Mouse (Mus musculus) CH12.LX (cell line): ENCODE measurements around the gene Drc3. TPM values are rescaled to one million over a fixed set of nuclear protein-coding genes. Genes with fewer than 3 reads are reported as not detected.

ENCODE experiments used
- DNase-seq: peaks from one replicate; pipeline ENCODE4 v3.0.0-alpha.2; 2013; ENCODE audit errors: extremely low read depth
- H3K27ac ChIP-seq: 2 replicates; pipeline ENCODE4 v1.5.1; 2012; ENCODE audit warnings: low read depth, mild to moderate bottlenecking, control low read depth, moderate library complexity; ENCODE audit not compliant: insufficient read depth
- H3K27me3 ChIP-seq: replicated peaks from 2 replicates; pipeline ENCODE3; 2012; ENCODE audit warnings: inconsistent platforms
- H3K36me3 ChIP-seq, 2 experiments: replicated peaks in 1 of 2; 2 replicates each; pipeline versions ENCODE3 to v1.6.1; 2012; ENCODE audit warnings: inconsistent platforms in 1 of 2, low read length in 1 of 2, mild to moderate bottlenecking in 1 of 2, mixed read lengths in 1 of 2, moderate library complexity in 1 of 2; ENCODE audit not compliant: control insufficient read depth in 1 of 2, insufficient read depth in 1 of 2
- H3K4me1 ChIP-seq, 2 experiments: 2 replicates each; pipeline ENCODE4 v1.6.1; 2012; ENCODE audit warnings: inconsistent platforms in 1 of 2, moderate library complexity in 1 of 2; ENCODE audit not compliant: insufficient read depth in 2 of 2, control insufficient read depth in 1 of 2
- H3K4me2 ChIP-seq: 2 replicates; pipeline ENCODE4 v1.6.1; 2012; ENCODE audit warnings: low read depth, mild to moderate bottlenecking, control low read depth; ENCODE audit not compliant: poor library complexity, insufficient read depth, severe bottlenecking
- H3K4me3 ChIP-seq, 3 experiments: fragments of 150-350 bp in 1 of 3; sonication (generic) in 1 of 3; replicated peaks in 1 of 3; 2 replicates each; pipeline versions ENCODE3 to v1.5.1; 2011 to 2012; ENCODE audit warnings: low read depth in 2 of 3, low read length in 2 of 3, mild to moderate bottlenecking in 2 of 3, moderate library complexity in 2 of 3, control low read depth in 1 of 3, improper control_type of control experiment in 1 of 3, inconsistent platforms in 1 of 3, mixed read lengths in 1 of 3; ENCODE audit not compliant: poor library complexity in 1 of 3
- H3K79me2 ChIP-seq: replicated peaks from 2 replicates; pipeline ENCODE4 v1.6.1; 2012; ENCODE audit warnings: mild to moderate bottlenecking, moderate library complexity; ENCODE audit not compliant: control insufficient read depth, poor library complexity, insufficient read depth, severe bottlenecking; ENCODE audit errors: extremely low read depth
- H3K9ac ChIP-seq: 2 replicates; pipeline ENCODE4 v1.6.1; 2012; ENCODE audit warnings: low read depth, mild to moderate bottlenecking, control low read depth, moderate library complexity; ENCODE audit not compliant: insufficient read depth
- H3K9me3 ChIP-seq: replicated peaks from 2 replicates; pipeline ENCODE3; 2012; ENCODE audit warnings: low read length, inconsistent platforms, mixed read lengths
- BHLHE40 ChIP-seq: IDR thresholded peaks from 2 replicates; pipeline ENCODE4 v1.6.1; 2011; ENCODE audit warnings: mild to moderate bottlenecking, low read depth, low read length, improper control_type of control experiment
- CHD1 ChIP-seq: IDR thresholded peaks from 2 replicates; pipeline ENCODE4 v1.6.1; 2012; ENCODE audit warnings: low read depth, low read length, improper control_type of control experiment, inconsistent platforms
- CHD2 ChIP-seq: IDR thresholded peaks from 2 replicates; pipeline ENCODE4 v1.6.1; 2011; ENCODE audit warnings: low read length, improper control_type of control experiment
- CTCF ChIP-seq, 2 experiments: IDR thresholded peaks in 1 of 2; conservative IDR thresholded peaks in 1 of 2; 2 replicates each; pipeline ENCODE4 v1.5.1; 2011 to 2012; ENCODE audit warnings: low read depth in 2 of 2, low read length in 2 of 2, improper control_type of control experiment in 1 of 2, inconsistent platforms in 1 of 2, mild to moderate bottlenecking in 1 of 2, moderate library complexity in 1 of 2
- E2F4 ChIP-seq: IDR thresholded peaks from 2 replicates; pipeline ENCODE4 v1.6.1; 2011; ENCODE audit warnings: low read depth, low read length, improper control_type of control experiment; ENCODE audit not compliant: insufficient replicate concordance
- ELF1 ChIP-seq: IDR thresholded peaks from 2 replicates; pipeline ENCODE4 v1.6.1; 2014; ENCODE audit warnings: low read depth, mild to moderate bottlenecking, inconsistent platforms, low read length, improper control_type of control experiment
- EP300 ChIP-seq: IDR thresholded peaks from 2 replicates; pipeline ENCODE4 v1.6.1; 2011; ENCODE audit warnings: low read length, improper control_type of control experiment
- ETS1 ChIP-seq: conservative IDR thresholded peaks from 2 replicates; pipeline ENCODE4 v1.6.1; 2012; ENCODE audit warnings: low read depth, mild to moderate bottlenecking, inconsistent platforms, low read length, improper control_type of control experiment, moderate library complexity
- GABPA ChIP-seq: IDR thresholded peaks from 2 replicates; pipeline ENCODE4 v1.6.1; 2012; ENCODE audit warnings: low read depth, low read length, improper control_type of control experiment, inconsistent platforms; ENCODE audit not compliant: insufficient replicate concordance
- HCFC1 ChIP-seq: IDR thresholded peaks from 2 replicates; pipeline ENCODE4 v1.6.1; 2012; ENCODE audit warnings: low read depth, mild to moderate bottlenecking, inconsistent platforms, low read length, improper control_type of control experiment
- IRF4 ChIP-seq: IDR thresholded peaks from 2 replicates; pipeline ENCODE4 v1.6.1; 2014; ENCODE audit warnings: low read depth, mild to moderate bottlenecking, inconsistent platforms, low read length, improper control_type of control experiment
- JUN ChIP-seq: IDR thresholded peaks from 2 replicates; pipeline ENCODE4 v1.6.1; 2011; ENCODE audit warnings: low read depth, mild to moderate bottlenecking, low read length, improper control_type of control experiment, moderate library complexity; ENCODE audit not compliant: insufficient read depth
- JUND ChIP-seq: conservative IDR thresholded peaks from 2 replicates; pipeline ENCODE4 v1.6.1; 2011; ENCODE audit warnings: low read depth, low read length, improper control_type of control experiment
- KAT2A ChIP-seq: IDR thresholded peaks from 2 replicates; pipeline ENCODE4 v1.6.1; 2012; ENCODE audit warnings: low read length, improper control_type of control experiment, inconsistent platforms; ENCODE audit not compliant: insufficient replicate concordance
- MAFK ChIP-seq: IDR thresholded peaks from 2 replicates; pipeline ENCODE4 v1.6.1; 2011; ENCODE audit warnings: low read length, improper control_type of control experiment; ENCODE audit not compliant: insufficient replicate concordance
- MAX ChIP-seq: IDR thresholded peaks from 2 replicates; pipeline ENCODE4 v1.6.1; 2011; ENCODE audit warnings: low read length, improper control_type of control experiment
- MAZ ChIP-seq: IDR thresholded peaks from 2 replicates; pipeline ENCODE4 v1.6.1; 2012; ENCODE audit warnings: low read depth, mild to moderate bottlenecking, inconsistent platforms, low read length, improper control_type of control experiment, moderate library complexity
- MEF2A ChIP-seq: IDR thresholded peaks from 2 replicates; pipeline ENCODE4 v1.6.1; 2014; ENCODE audit warnings: low read depth, mild to moderate bottlenecking, inconsistent platforms, low read length, improper control_type of control experiment, borderline replicate concordance
- MXI1 ChIP-seq: IDR thresholded peaks from 2 replicates; pipeline ENCODE4 v1.6.1; 2011; ENCODE audit warnings: mild to moderate bottlenecking, low read depth, low read length, improper control_type of control experiment
- MYC ChIP-seq: IDR thresholded peaks from 2 replicates; pipeline ENCODE4 v1.6.1; 2011; ENCODE audit warnings: low read depth, mild to moderate bottlenecking, improper control_type of control experiment, low read length
- NELFE ChIP-seq: IDR thresholded peaks from 2 replicates; pipeline ENCODE4 v1.6.1; 2011; ENCODE audit warnings: low read depth, low read length, improper control_type of control experiment
- NRF1 ChIP-seq: IDR thresholded peaks from 2 replicates; pipeline ENCODE4 v1.6.1; 2014; ENCODE audit warnings: low read depth, mild to moderate bottlenecking, inconsistent platforms, low read length, improper control_type of control experiment, moderate library complexity
- PAX5 ChIP-seq: IDR thresholded peaks from 2 replicates; pipeline ENCODE4 v1.6.1; 2012; ENCODE audit warnings: low read length, inconsistent platforms, mixed read lengths
- POLR2A ChIP-seq: IDR thresholded peaks from 2 replicates; pipeline ENCODE4 v1.6.1; 2011; ENCODE audit warnings: low read depth, mild to moderate bottlenecking, improper control_type of control experiment, low read length
- POLR2AphosphoS2 ChIP-seq: IDR thresholded peaks from 2 replicates; pipeline ENCODE4 v1.6.1; 2011; ENCODE audit warnings: low read depth, low read length, improper control_type of control experiment
- RAD21 ChIP-seq: IDR thresholded peaks from 2 replicates; pipeline ENCODE4 v1.6.1; 2011; ENCODE audit warnings: low read depth, mild to moderate bottlenecking, low read length, improper control_type of control experiment, moderate library complexity
- RCOR1 ChIP-seq: conservative IDR thresholded peaks from 2 replicates; pipeline ENCODE4 v1.6.1; 2012; ENCODE audit warnings: low read depth, mild to moderate bottlenecking, inconsistent platforms, low read length, improper control_type of control experiment
- SIN3A ChIP-seq: IDR thresholded peaks from 2 replicates; pipeline ENCODE4 v1.6.1; 2012; ENCODE audit warnings: low read length, improper control_type of control experiment, inconsistent platforms
- SMC3 ChIP-seq: IDR thresholded peaks from 2 replicates; pipeline ENCODE4 v1.6.1; 2011; ENCODE audit warnings: low read depth, low read length, improper control_type of control experiment
- TBP ChIP-seq: conservative IDR thresholded peaks from 2 replicates; pipeline ENCODE4 v1.6.1; 2011; ENCODE audit warnings: low read depth, low read length, improper control_type of control experiment
- UBTF ChIP-seq: IDR thresholded peaks from 2 replicates; pipeline ENCODE4 v1.6.1; 2012; ENCODE audit warnings: low read depth, mild to moderate bottlenecking, inconsistent platforms, low read length, improper control_type of control experiment, moderate library complexity
- USF1 ChIP-seq: IDR thresholded peaks from 2 replicates; pipeline ENCODE4 v1.6.1; 2014; ENCODE audit warnings: low read depth, mild to moderate bottlenecking, inconsistent platforms, low read length, improper control_type of control experiment
- USF2 ChIP-seq: conservative IDR thresholded peaks from 2 replicates; pipeline ENCODE4 v1.6.1; 2011; ENCODE audit warnings: low read depth, low read length, improper control_type of control experiment
- ZC3H11A ChIP-seq: IDR thresholded peaks from 2 replicates; pipeline ENCODE4 v1.6.1; 2012; ENCODE audit warnings: low read depth, mild to moderate bottlenecking, inconsistent platforms, low read length, improper control_type of control experiment
- ZKSCAN1 ChIP-seq: IDR thresholded peaks from 2 replicates; pipeline ENCODE4 v1.6.1; 2012; ENCODE audit warnings: low read depth, inconsistent platforms, low read length, improper control_type of control experiment, borderline replicate concordance
- ZMIZ1 ChIP-seq: IDR thresholded peaks from 2 replicates; pipeline ENCODE4 v1.6.1; 2012; ENCODE audit warnings: low read depth, mild to moderate bottlenecking, inconsistent platforms, low read length, improper control_type of control experiment
- ZNF384 ChIP-seq: IDR thresholded peaks from 2 replicates; pipeline ENCODE4 v1.6.1; 2012; ENCODE audit warnings: low read depth, low read length, improper control_type of control experiment, inconsistent platforms
- dilution Hi-C: fragments of 300-500 bp; cut with MboI; formaldehyde crosslinking; loops from 2 replicates; pipeline ENCODE4 v1.14.3; 2020; ENCODE audit warnings: low sequenced_read_pairs; ENCODE audit not compliant: extremely low pct_unique_long_range_greater_than_20kb, extremely low pct_ligation_motif_present
- in situ Hi-C: fragments of 300-500 bp; cut with MboI; formaldehyde crosslinking; loops from 3 replicates; pipeline ENCODE4 v1.14.3; 2019; ENCODE audit warnings: low sequenced_read_pairs, low pct_ligation_motif_present, low pct_unique_long_range_greater_than_20kb, mixed read lengths
- polyA plus RNA-seq: library from polyadenylated mRNA; unstranded; fragments of >175 nt; gene quantifications from 2 replicates; pipeline ENCODE4 v1.2.1, GENCODE M21; 2012; ENCODE audit warnings: low read depth; ENCODE audit not compliant: insufficient read length
- total RNA-seq, 2 experiments: library from RNA; depleted of rRNA; stranded (reverse); fragments of 300-350 nt in 1 of 2; fragments of >200 nt in 1 of 2; gene quantifications; 2 replicates each; pipeline ENCODE4 v1.2.3; 2012 to 2014

Drc3 gene
- total RNA-seq (2012; rRNA removed) (2.2 and 3.9 TPM in 2 replicates), total RNA-seq (2014; rRNA removed) (1.7 and 1.9 TPM in 2 replicates), polyA plus RNA-seq (0.93 and 1.4 TPM in 2 replicates)

- H3K36me3 ChIP-seq: no peaks in the 10 kb centered on the region
- no peaks in the 10 kb centered on the region for H3K27me3 ChIP-seq
- no peak within 1 kb of the TSS for H3K27ac ChIP-seq
- dilution Hi-C loops: no loop called here
- H3K4me1 ChIP-seq: peaks cover 5 to 26% of the 10 kb centered on the region in 2 experiments; a peak in 3 of 4 replicates
- peak within 1 kb of the TSS; percentile 60 for H3K9ac ChIP-seq
- H3K4me2 ChIP-seq: peak within 1 kb of the TSS; percentile 92
- no peaks in the 10 kb centered on the region for H3K9me3 ChIP-seq
- peak; percentile 100 for DNase-seq
- no peaks in the 10 kb centered on the region; the same call in none of the 2 replicates for H3K79me2 ChIP-seq
- in situ Hi-C loops: no loop called here
- H3K4me3 ChIP-seq: peak within 1 kb of the TSS; percentile 75 to 77 (median 76)
- no peak for TF ChIP-seq EP300
- TF ChIP-seq ZC3H11A: no peak
- no peak; the same call in none of the 2 replicates for TF ChIP-seq SMC3
- TF ChIP-seq JUN: peak; percentile 61
- peak; percentile 89 for TF ChIP-seq HCFC1
- TF ChIP-seq RCOR1: no peak
- peak; percentile 42; the same call in 1 of the 2 replicates for TF ChIP-seq POLR2AphosphoS2
- TF ChIP-seq USF1: peak; percentile 99
- TF ChIP-seq CHD2: peak; percentile 98
- TF ChIP-seq USF2: peak; percentile 100
- 0 out of 2 replicates have a peak, but pooled peaks have one; percentile 53 for TF ChIP-seq MAZ
- TF ChIP-seq ETS1: no peak
- peak; percentile 80 for TF ChIP-seq MYC
- TF ChIP-seq POLR2A: peak; percentile 80
- 0 out of 2 replicates have a peak, but pooled peaks have one; percentile 47 for TF ChIP-seq IRF4
- peak; percentile 78 for TF ChIP-seq JUND
- TF ChIP-seq UBTF: no peak
- no peak for TF ChIP-seq MAFK
- TF ChIP-seq NELFE: peak; percentile 66
- peak; percentile 94 for TF ChIP-seq BHLHE40
- TF ChIP-seq TBP: peak; percentile 70
- peak; percentile 100 for TF ChIP-seq SIN3A
- TF ChIP-seq CTCF (conservative IDR thresholded peaks at IDR 0.05 in 1 of 2, IDR thresholded peaks at IDR 0.05 in 1 of 2; ENCODE audit: low read depth in 2 of 2, low read length in 2 of 2): no peak
- TF ChIP-seq NRF1: peak; percentile 36; the same call in 1 of the 2 replicates
- no peak for TF ChIP-seq GABPA
- no peak for TF ChIP-seq ZNF384
- TF ChIP-seq CHD1: no peak
- no peak for TF ChIP-seq ZKSCAN1
- TF ChIP-seq MAX: peak; percentile 99
- TF ChIP-seq KAT2A: peak; percentile 92; the same call in 1 of the 2 replicates
- TF ChIP-seq PAX5: no peak
- TF ChIP-seq RAD21: no peak
- peak; percentile 60; the same call in 1 of the 2 replicates for TF ChIP-seq E2F4
- peak; percentile 98 for TF ChIP-seq MXI1
- TF ChIP-seq ZMIZ1: peak; percentile 50; the same call in 1 of the 2 replicates
- TF ChIP-seq MEF2A: 0 out of 2 replicates have a peak, but pooled peaks have one; percentile 11
- peak; percentile 91 for TF ChIP-seq ELF1
These were observed at the start of gene Drc3, which contains the start of gene Tom1l2 for GRCm38 (mm10) chr11:60352559-60353411. Gene Drc3 (plus strand): TSS chr11:60353329. Gene Tom1l2 (minus strand): TSS chr11:60352905.
